Mouse (Mus musculus): Measurements from ENCODE around the gene Rhox2f.
"Not testable (repeated sequence)": the region's sequence is repeated elsewhere in the genome, so short reads cannot be mapped to it uniquely, and the experiment has no call there.

Gene Rhox2f

GRCm38 (mm10) chrX:37571105-37571504 is at the start of gene Rhox2f:
Gene Rhox2f (plus strand): TSS chrX:37571405.
- in situ Hi-C loops (cut with MboI; ENCODE audit: low sequenced_read_pairs): not testable (repeated sequence)

DNA sequence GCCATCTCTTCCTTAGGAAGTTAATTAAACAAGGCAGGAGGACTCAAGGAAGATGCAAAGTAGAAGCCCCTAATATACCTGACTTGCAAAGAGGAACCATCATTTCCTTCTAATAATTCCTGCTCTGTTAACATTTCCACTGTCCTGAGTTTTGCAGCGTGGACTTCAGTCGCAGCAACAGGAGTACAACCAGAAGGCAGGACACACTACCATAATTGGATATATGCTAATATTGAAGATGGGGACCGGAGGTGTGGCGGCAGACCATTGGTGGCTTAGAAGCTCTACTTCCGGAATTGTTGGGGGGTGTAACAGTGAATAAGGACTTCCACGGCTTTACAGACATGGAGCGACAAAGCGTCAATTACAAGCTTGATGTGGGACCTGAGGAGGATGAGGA is 41.1 kb upstream of the Rhox2f start, which contains the start of gene Rhox2e:
Gene Rhox2e (plus strand): TSS at position 301 of the 400 bp plus-strand sequence.
- in situ Hi-C loops (cut with MboI; ENCODE audit: low sequenced_read_pairs): not testable (repeated sequence)

GRCm38 (mm10) chrX:37541719-37542118 is 29.5 kb upstream of the Rhox2f start, which contains the start of gene Rhox3e:
Gene Rhox3e (plus strand): TSS chrX:37542019.
- in situ Hi-C loops (cut with MboI; ENCODE audit: low sequenced_read_pairs): not testable (repeated sequence)

DNA sequence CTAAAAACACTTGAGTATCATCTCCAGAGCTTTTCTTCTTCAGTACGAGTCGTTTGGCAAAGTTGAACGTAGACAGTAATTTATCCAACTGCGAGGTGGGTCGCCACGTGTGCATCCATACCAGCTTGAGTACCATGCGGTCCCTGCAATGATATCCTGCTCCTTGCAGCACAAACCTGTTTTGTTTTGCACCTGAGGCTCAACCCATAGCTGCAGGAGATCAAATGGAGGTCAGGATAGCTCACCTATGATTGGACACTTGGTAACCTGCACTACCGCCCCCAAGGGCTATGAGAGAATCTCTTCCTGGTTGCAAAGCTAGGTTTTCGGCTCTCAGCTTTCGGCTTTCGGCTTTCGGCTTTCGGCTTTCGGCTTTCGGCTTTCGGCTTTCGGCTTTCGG is 14.1 kb upstream of the Rhox2f start, which contains the start of gene Rhox4e:
Gene Rhox4e (plus strand): TSS at position 301 of the 400 bp plus-strand sequence.
- in situ Hi-C loops (cut with MboI; ENCODE audit: low sequenced_read_pairs): not testable (repeated sequence)

DNA sequence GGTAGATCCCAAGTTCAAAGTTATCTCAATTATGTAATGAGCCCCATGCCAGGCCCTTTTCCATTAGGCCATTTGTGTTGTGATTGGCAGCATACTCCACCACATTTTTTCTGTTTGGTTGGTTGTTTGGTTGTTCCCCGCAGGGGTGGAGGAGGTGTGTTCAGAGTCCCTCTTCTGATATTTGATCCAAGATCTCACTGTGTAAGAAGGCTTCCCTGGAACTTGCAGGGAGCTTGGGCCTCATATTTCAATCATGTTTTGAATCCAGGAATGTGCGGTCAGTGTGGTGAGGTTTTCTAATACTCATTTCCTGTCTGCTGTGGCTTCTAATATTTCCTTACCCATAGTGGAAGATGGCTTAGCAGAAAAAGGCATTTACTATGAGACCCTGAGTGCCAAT is 1.4 kb downstream of the Rhox2f start:
- in situ Hi-C loops (cut with MboI; ENCODE audit: low sequenced_read_pairs): not testable (repeated sequence)

- in situ Hi-C loops (cut with MboI; ENCODE audit: low sequenced_read_pairs): not testable (repeated sequence)
Observed at GRCm38 (mm10) chrX:37580692-37581091, 9.5 kb downstream of the Rhox2f start, which contains the start of gene Rhox3f. Gene Rhox3f (plus strand): TSS chrX:37580992.

- in situ Hi-C loops (cut with MboI; ENCODE audit: low sequenced_read_pairs): not testable (repeated sequence)
Observed at GRCm38 (mm10) chrX:37607604-37608003, 36.4 kb downstream of the Rhox2f start, which contains the start of gene Rhox4f. Gene Rhox4f (minus strand): TSS chrX:37607704.

Measured in CH12F3 (cell line).